Mouse (Mus musculus) small intestine, adult 2 months (tissue): Measurements from ENCODE around the gene Fer1l5. TPM values are rescaled to one million over a fixed set of nuclear protein-coding genes. Genes with fewer than 3 reads are reported as not detected.

Source experiments
- H3K27ac ChIP-seq: fragments of 200-500 bp; 2 replicates; pipeline ENCODE4 v1.5.1; 2012; ENCODE audit warnings: low read depth, low read length, control low read depth, inconsistent platforms; ENCODE audit not compliant: insufficient read depth
- H3K27me3 ChIP-seq: fragments of 200-500 bp; 2 replicates; pipeline ENCODE4 v1.6.1; 2012; ENCODE audit warnings: mild to moderate bottlenecking, moderate library complexity, low read length, inconsistent platforms; ENCODE audit not compliant: control insufficient read depth, insufficient read depth
- H3K36me3 ChIP-seq: fragments of 200-500 bp; 2 replicates; pipeline ENCODE4 v1.6.1; 2012; ENCODE audit warnings: mild to moderate bottlenecking, low read length, control low read depth, inconsistent platforms; ENCODE audit not compliant: control insufficient read depth, insufficient read depth
- H3K4me1 ChIP-seq: fragments of 200-500 bp; 2 replicates; pipeline ENCODE4 v1.6.1; 2012; ENCODE audit warnings: low read length, inconsistent platforms, mixed read lengths; ENCODE audit not compliant: control insufficient read depth, insufficient read depth, insufficient read length
- H3K4me3 ChIP-seq: fragments of 200-500 bp; 2 replicates; pipeline ENCODE4 v1.5.1; 2012; ENCODE audit warnings: low read depth, mild to moderate bottlenecking, control low read depth, inconsistent platforms, low read length, moderate library complexity
- CTCF ChIP-seq: fragments of 200-500 bp; IDR thresholded peaks from 2 replicates; pipeline ENCODE4 v1.5.1; 2012; ENCODE audit warnings: low read depth, mild to moderate bottlenecking, control low read depth, inconsistent platforms, low read length, moderate library complexity, mixed read lengths; ENCODE audit not compliant: insufficient replicate concordance, insufficient read length; ENCODE audit errors: extremely low read depth
- POLR2A ChIP-seq: fragments of 200-500 bp; IDR thresholded peaks from 2 replicates; pipeline ENCODE4 v1.6.1; 2012; ENCODE audit warnings: low read depth, mild to moderate bottlenecking, control low read depth, inconsistent platforms, low read length, moderate library complexity
- WGBS: fragments of 180-500 bp; shearing (Covaris S2); methylation state at CpG from one replicate; pipeline ENCODE4 v1.1.7; 2018; 5-methylcytosine and 5-hydroxymethylcytosine counted together
- polyA plus RNA-seq: library from polyadenylated mRNA; depleted of rRNA; stranded (reverse); fragments of >200 nt; gene quantifications from 2 replicates; pipeline ENCODE4 v1.2.3, GENCODE M21; 2012; rRNA removed

The Fer1l5 gene
- not detected in 2 replicates for polyA plus RNA-seq

GRCm38 (mm10) chr1:36371934-36372845 is at the start of gene Fer1l5:
Gene Fer1l5 (plus strand): TSS chr1:36372291.
- Histone ChIP-seq H3K27me3 (no peaks in the 10 kb centered on the region), H3K36me3 (no peaks in the 10 kb centered on the region), H3K27ac (no peak within 1 kb of the TSS), H3K4me3 (no peak within 1 kb of the TSS), H3K4me1 (peaks cover 9% of the 10 kb centered on the region; the same call in 1 of the 2 replicates)
- 72% methylated on average over 10 of the region's 10 CpGs for WGBS
- no peak for TF ChIP-seq POLR2A
- TF ChIP-seq CTCF = no peak

- Histone ChIP-seq H3K4me3 (no peak overlapping the region), H3K4me1 (no peaks in the 10 kb centered on the region), H3K36me3 (peaks cover 16% of the 10 kb centered on the region), H3K27ac (no peak overlapping the region), H3K27me3 (no peaks in the 10 kb centered on the region)
- TF ChIP-seq POLR2A (no peak), CTCF (no peak)
- 82% methylated on average over 9 of the region's 9 CpGs for WGBS
These were observed 49.0 kb upstream of the Fer1l5 start for GRCm38 (mm10) chr1:36323076-36323475.

GRCm38 (mm10) chr1:36323746-36324448 is 48.2 kb upstream of the Fer1l5 start:
- TF ChIP-seq POLR2A (no peak), CTCF (peak; percentile 56; the same call in 1 of the 2 replicates)
- peaks cover 11% of the 10 kb centered on the region for H3K36me3 ChIP-seq
- no peak overlapping the region for H3K4me3 ChIP-seq
- no peaks in the 10 kb centered on the region for H3K4me1 ChIP-seq
- H3K27me3 ChIP-seq = no peaks in the 10 kb centered on the region
- WGBS = 27% methylated on average over 8 of the region's 8 CpGs
- H3K27ac ChIP-seq = no peak overlapping the region

GRCm38 (mm10) chr1:36325900-36326321 is 46.2 kb upstream of the Fer1l5 start:
- Histone ChIP-seq H3K4me1 (no peaks in the 10 kb centered on the region), H3K36me3 (0 out of 2 replicates have a peak, but pooled peaks cover 1% of the 10 kb centered on the region), H3K27ac (no peak overlapping the region), H3K4me3 (no peak overlapping the region), H3K27me3 (no peaks in the 10 kb centered on the region)
- 85% methylated on average over 2 of the region's 2 CpGs for WGBS
- TF ChIP-seq POLR2A = no peak
- TF ChIP-seq CTCF = no peak

GRCm38 (mm10) chr1:36326815-36327214 is 45.3 kb upstream of the Fer1l5 start:
- no peaks in the 10 kb centered on the region for H3K27me3 ChIP-seq
- 92% methylated on average over 2 of the region's 2 CpGs for WGBS
- no peak for TF ChIP-seq CTCF
- no peak for TF ChIP-seq POLR2A

GRCm38 (mm10) chr1:36331743-36332142 is 40.3 kb upstream of the Fer1l5 start:
- TF ChIP-seq CTCF (no peak), POLR2A (no peak)
- Histone ChIP-seq H3K4me3 (no peak overlapping the region), H3K36me3 (peaks cover 27% of the 10 kb centered on the region), H3K4me1 (peaks cover 3% of the 10 kb centered on the region; the same call in 1 of the 2 replicates), H3K27me3 (no peaks in the 10 kb centered on the region), H3K27ac (no peak overlapping the region)
- 52% methylated on average over 6 of the region's 6 CpGs for WGBS

More at GRCm38 (mm10) chr1:36326815-36327214, 45.3 kb upstream of the Fer1l5 start:
- H3K4me1 ChIP-seq = no peaks in the 10 kb centered on the region
- no peak overlapping the region for H3K4me3 ChIP-seq
- 0 out of 2 replicates have a peak, but pooled peaks cover 1% of the 10 kb centered on the region for H3K36me3 ChIP-seq
- no peak overlapping the region for H3K27ac ChIP-seq
